Mouse (Mus musculus): ENCODE measurements around the gene Top3b.

DNA sequence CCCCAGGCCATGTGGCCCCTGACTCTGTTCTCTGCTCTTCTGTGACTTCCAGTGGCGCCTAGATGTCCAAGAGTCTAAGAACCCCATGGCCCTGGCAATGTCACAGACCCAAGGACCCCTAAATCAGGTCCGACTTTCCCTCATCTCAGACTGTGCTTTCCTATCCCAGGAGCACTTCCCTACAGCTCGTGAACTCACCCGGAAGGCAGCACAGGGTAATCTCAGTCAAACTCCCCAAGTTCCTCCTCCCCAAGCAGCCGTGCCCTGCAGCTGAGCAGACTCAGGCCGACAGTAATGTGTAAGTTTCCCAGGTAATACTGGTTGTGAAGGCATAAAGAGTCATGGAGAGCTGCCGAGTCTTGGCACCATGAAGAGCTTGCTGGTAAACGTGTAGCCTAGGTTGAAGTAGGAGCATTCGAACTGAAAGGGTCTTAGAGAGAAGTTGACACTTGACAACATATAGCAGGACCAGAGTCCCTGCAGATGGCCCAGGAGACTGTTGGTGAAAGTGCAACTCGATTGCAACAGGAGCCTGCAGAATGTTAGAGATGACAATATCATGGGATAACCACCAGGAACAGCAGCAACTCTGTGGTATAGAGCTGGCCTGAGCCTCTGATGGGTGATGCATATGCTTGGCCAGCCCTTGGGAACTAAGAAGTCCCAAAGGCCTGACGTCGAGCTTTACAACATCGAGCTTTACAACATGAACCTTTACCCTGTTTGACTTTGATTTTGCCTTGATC is 13.6 kb upstream of the Top3b start:
- TF ChIP-seq CTCF (IDR thresholded peaks at IDR 0.05; ENCODE audit: low read depth) (no peak), EP300 (IDR thresholded peaks at IDR 0.05; ENCODE audit: low read depth) (no peak)

Measured in liver, embryonic 14.5 days (tissue).